Mouse (Mus musculus) ES-E14 (cell line): ENCODE measurements around the gene Cd300lf.

Source experiments
- CHD2 ChIP-seq: IDR thresholded peaks from 2 replicates; pipeline ENCODE4 v1.6.1; 2014; ENCODE audit warnings: mild to moderate bottlenecking, low read depth, low read length, inconsistent platforms
- HCFC1 ChIP-seq: IDR thresholded peaks from 2 replicates; pipeline ENCODE4 v1.6.1; 2012; ENCODE audit warnings: low read length, inconsistent platforms, borderline replicate concordance; ENCODE audit not compliant: insufficient read depth
- MAFK ChIP-seq: IDR thresholded peaks from 2 replicates; pipeline ENCODE4 v1.6.1; 2014; ENCODE audit warnings: mild to moderate bottlenecking, low read depth, low read length, inconsistent platforms; ENCODE audit not compliant: insufficient read depth
- ZC3H11A ChIP-seq: IDR thresholded peaks from 2 replicates; pipeline ENCODE4 v1.6.1; 2012; ENCODE audit warnings: low read depth, mild to moderate bottlenecking, inconsistent platforms, low read length, borderline replicate concordance
- ZNF384 ChIP-seq: IDR thresholded peaks from 2 replicates; pipeline ENCODE4 v1.6.1; 2012; ENCODE audit warnings: low read depth, low read length, inconsistent platforms

GRCm38 (mm10) chr11:115138597-115139262 lies 4.9 kb upstream of the Cd300lf start:
- TF ChIP-seq HCFC1 = no peak
- no peak for TF ChIP-seq ZNF384
- no peak for TF ChIP-seq MAFK
- TF ChIP-seq CHD2 = no peak
- no peak for TF ChIP-seq ZC3H11A
